16 mouse cellular contexts compared by ENCODE assay signal in the genomic region with DNA sequence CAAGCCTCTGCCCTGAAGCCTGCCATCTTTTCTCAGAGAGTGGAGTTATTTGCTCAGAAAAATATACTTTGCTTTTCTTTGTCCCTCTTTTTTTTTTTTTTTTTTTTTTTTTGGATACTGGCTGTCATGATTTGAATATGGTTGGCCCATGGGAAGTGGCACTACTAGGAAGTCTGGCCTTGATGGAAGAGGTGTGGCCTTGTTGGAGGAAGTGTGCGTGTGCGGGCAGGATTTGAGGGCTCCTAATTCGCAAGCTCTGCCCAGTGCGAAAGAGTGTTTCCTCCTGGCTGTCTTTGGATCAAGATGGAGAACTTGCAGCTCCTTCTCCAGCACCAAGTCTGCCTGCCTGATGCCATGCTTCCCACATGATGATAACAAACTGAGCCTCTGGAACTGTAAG.
"Had no signal": no experiment of that assay in that cellular context is flagged by ENCODE, and none has a peak within 500 bp of the region (broad histone marks: within the 10 kb centered on the region; RNA-seq: fewer than 3 reads in every experiment).

No protein-coding gene starts in this region.

- H3K36me3 ChIP-seq: kidney, embryonic 15.5 days; liver, embryonic 13.5 days; neural tube, embryonic 12.5 days; neural tube, embryonic 15.5 days; stomach, embryonic 15.5 days had no signal

- H3K4me2 ChIP-seq: kidney, embryonic 15.5 days; liver, embryonic 13.5 days; neural tube, embryonic 12.5 days; neural tube, embryonic 15.5 days; stomach, embryonic 15.5 days had no signal

- H3K27me3 ChIP-seq: kidney, embryonic 15.5 days; liver, embryonic 13.5 days; neural tube, embryonic 12.5 days; neural tube, embryonic 15.5 days; stomach, embryonic 15.5 days had no signal

- H3K4me3 ChIP-seq: kidney, embryonic 15.5 days; left cerebral cortex, adult 2 months; liver, embryonic 13.5 days; neural tube, embryonic 12.5 days; neural tube, embryonic 15.5 days; stomach, embryonic 15.5 days had no signal

- H3K9me3 ChIP-seq: kidney, embryonic 15.5 days; liver, embryonic 13.5 days; neural tube, embryonic 12.5 days; neural tube, embryonic 15.5 days; stomach, embryonic 15.5 days had no signal

- DNase-seq: kidney, adult 8-10 months; kidney, postnatal 10 days; kidney, postnatal 36 days; layer of hippocampus, postnatal 36 days; liver, embryonic 13.5 days; lung, adult 2 months; lung, postnatal 14 days; lung, postnatal 4 days; right cerebral cortex, postnatal 25 days; spleen, adult 18-20 months; thymus, postnatal 25 days had no signal

- H3K4me1 ChIP-seq: kidney, embryonic 15.5 days; liver, embryonic 13.5 days; neural tube, embryonic 12.5 days; stomach, embryonic 15.5 days had no signal

- H3K27ac ChIP-seq: kidney, embryonic 15.5 days; left cerebral cortex, adult 2 months; liver, embryonic 13.5 days; neural tube, embryonic 12.5 days; neural tube, embryonic 15.5 days; stomach, embryonic 15.5 days had no signal

- H3K9ac ChIP-seq: kidney, embryonic 15.5 days; liver, embryonic 13.5 days; neural tube, embryonic 12.5 days; neural tube, embryonic 15.5 days; stomach, embryonic 15.5 days had no signal
